ENCODE assay signal across 8 mouse cellular contexts in the genomic region with DNA sequence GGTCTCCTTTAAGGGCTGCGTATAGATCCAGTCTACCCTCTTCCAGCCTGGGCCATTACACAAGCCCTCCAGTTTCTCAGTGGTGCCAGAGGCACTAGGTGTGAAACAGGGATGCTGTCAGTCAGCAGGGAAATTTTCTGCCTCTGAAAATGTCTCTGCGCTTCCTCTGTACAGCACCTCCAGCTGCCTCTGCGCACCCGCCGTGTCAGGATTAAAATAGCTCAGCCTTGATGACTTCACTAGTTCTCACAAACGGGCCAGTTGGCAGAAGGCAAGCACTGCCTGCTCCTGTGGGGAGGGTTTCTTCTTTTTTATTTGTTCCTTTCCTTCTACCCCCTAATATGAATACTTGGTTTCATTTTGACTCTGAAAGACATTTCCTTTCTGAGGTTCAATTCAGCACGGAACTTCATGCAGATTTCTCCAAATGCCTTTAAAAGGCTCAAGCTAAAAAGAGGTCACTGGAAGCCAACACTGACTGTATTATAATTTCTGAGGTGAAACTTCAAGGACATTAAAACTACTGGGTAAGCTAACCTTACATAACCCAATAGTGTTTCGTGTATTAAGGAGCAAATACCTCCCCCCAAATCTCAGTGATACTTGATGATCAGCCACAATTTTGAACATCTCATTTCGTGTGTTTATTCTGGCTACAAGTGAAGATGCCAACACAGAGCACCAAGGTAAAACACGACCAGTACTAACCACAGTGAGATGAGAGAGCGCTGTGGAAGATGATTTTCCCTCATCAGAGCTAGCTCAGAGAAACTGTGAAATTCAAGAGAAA.
DNase-seq lines count a peak whose midpoint lies in the region; ATAC-seq and TF ChIP-seq lines count a peak whose summit lies in the region.

No protein-coding gene starts in this region.

- no peaks in the 10 kb centered on the region for H3K9me3 ChIP-seq in liver, embryonic 11.5 days (ENCODE audit: control insufficient read depth, low read length)

- peaks cover 12% of the 10 kb centered on the region; the same call in 1 of the 2 replicates for H3K79me2 ChIP-seq in liver, adult 2 months (ENCODE audit: control insufficient read depth, insufficient read depth, low read length)

- H3K27me3 ChIP-seq in liver, adult 2 months (ENCODE audit: control insufficient read depth, insufficient read depth, low read length) = no peaks in the 10 kb centered on the region
- no peaks in the 10 kb centered on the region for H3K27me3 ChIP-seq in liver, embryonic 11.5 days (replicated peaks; ENCODE audit: control insufficient read depth, insufficient read depth, low read length)

- intact Hi-C loops in heart, postnatal 25 days (cut with DNase I) = loop anchor here (5.0 kb wide), 1 partner anchor 71 kb away; the partner anchor contains the start of gene Klf12
- intact Hi-C loops in left cerebral cortex, adult 2 months (cut with DNase I) = loop anchor here (1.0 kb wide), 1 partner anchor 73 kb away; the partner anchor contains the start of gene Klf12

- H3K4me3 ChIP-seq in liver, adult 2 months (ENCODE audit: insufficient read depth, low read depth, low read length) = no peak overlapping the region
- no peak overlapping the region for H3K4me3 ChIP-seq in liver, embryonic 11.5 days (ENCODE audit: low read depth, low read length)
- H3K4me3 ChIP-seq in bone marrow, adult 2 months (replicated peaks; ENCODE audit: control insufficient read depth, low read depth, low read length) = no peak overlapping the region
- H3K4me3 ChIP-seq in left cerebral cortex, adult 2 months = peak overlapping the region; percentile 3

- H3K27ac ChIP-seq in liver, adult 2 months (replicated peaks; ENCODE audit: insufficient read depth, low read depth, low read length) = no peak overlapping the region
- H3K27ac ChIP-seq in liver, embryonic 11.5 days (ENCODE audit: low read depth, low read length) = no peak overlapping the region
- 0 out of 2 replicates have a peak overlapping the region, but pooled peaks have one; percentile 21 for H3K27ac ChIP-seq in bone marrow, adult 2 months (ENCODE audit: control insufficient read depth, insufficient read depth, low read depth, low read length, poor library complexity)
- H3K27ac ChIP-seq in left cerebral cortex, adult 2 months = peak overlapping the region; percentile 81

- TF ChIP-seq POLR2A in liver, adult 2 months (IDR thresholded peaks at IDR 0.05; ENCODE audit: extremely low read depth, insufficient read depth, low read length) = no peak
- no peak for TF ChIP-seq POLR2A in bone marrow, adult 2 months (IDR thresholded peaks at IDR 0.05; ENCODE audit: borderline replicate concordance, control insufficient read depth, low read depth, low read length)

- no peak for TF ChIP-seq CTCF in liver, adult 2 months (IDR thresholded peaks at IDR 0.05; ENCODE audit: low read depth, low read length)
- no peak for TF ChIP-seq CTCF in bone marrow, adult 2 months (IDR thresholded peaks at IDR 0.05; ENCODE audit: control insufficient read depth, insufficient read depth, low read length)
- no peak for TF ChIP-seq CTCF in left cerebral cortex, adult 2 months (IDR thresholded peaks at IDR 0.05)

- no peak overlapping the region for H3K4me2 ChIP-seq in liver, embryonic 11.5 days

- 56% methylated on average over 11 of the region's 11 CpGs for WGBS in liver, adult 2 months
- WGBS in liver, embryonic 11.5 days = 61% methylated on average over 11 of the region's 11 CpGs
- 22% methylated on average over 11 of the region's 11 CpGs for WGBS in bone marrow, adult 2 months

- H3K36me3 ChIP-seq in liver, adult 2 months (ENCODE audit: control insufficient read depth, insufficient read depth, low read length) = no peaks in the 10 kb centered on the region
- no peaks in the 10 kb centered on the region for H3K36me3 ChIP-seq in liver, embryonic 11.5 days (ENCODE audit: control insufficient read depth, insufficient read depth, low read length)

- peaks cover 10% of the 10 kb centered on the region for H3K4me1 ChIP-seq in liver, adult 2 months (ENCODE audit: control insufficient read depth, insufficient read depth, low read length)
- no peaks in the 10 kb centered on the region; the same call in 1 of the 2 replicates for H3K4me1 ChIP-seq in liver, embryonic 11.5 days (replicated peaks; ENCODE audit: control insufficient read depth, insufficient read depth, low read length)
- no peaks in the 10 kb centered on the region for H3K4me1 ChIP-seq in bone marrow, adult 2 months (ENCODE audit: control insufficient read depth, insufficient read depth, low read length)

- peak; percentile 45 for DNase-seq in liver, adult 2 months (ENCODE audit: extremely low read depth, low read depth, low spot score)
- no peak for DNase-seq in liver, embryonic 11.5 days (ENCODE audit: low spot score)
- peak; percentile 56 to 58 for DNase-seq in frontal cortex, postnatal 10 days (ENCODE audit: low spot score in 2 of 2)
- DNase-seq in heart, postnatal 25 days (ENCODE audit: low spot score) = peak; percentile 50
- peak; percentile 69 to 73 for DNase-seq in left cerebral cortex, adult 2 months (ENCODE audit: extremely low spot score in 1 of 2, low spot score in 2 of 2)
- peak; percentile 37 to 57 for DNase-seq in natural killer cell, adult 2 months (ENCODE audit: low spot score in 2 of 2)

- H3K9ac ChIP-seq in liver, adult 2 months (ENCODE audit: low read depth, low read length) = no peak overlapping the region
- no peak overlapping the region for H3K9ac ChIP-seq in liver, embryonic 11.5 days (ENCODE audit: low read depth, low read length)

- no peak for ATAC-seq in liver, embryonic 11.5 days (replicated peaks; ENCODE audit: low FRiP score)
- ATAC-seq in megakaryocyte-erythroid progenitor cell, adult 5-6 weeks (replicated peaks; ENCODE audit: low FRiP score, low TSS enrichment, poor library complexity, severe bottlenecking) = no peak

Comparison
In these comparisons a context has a peak if more than half of its experiments do, and no peak if none do; other contexts are left out.
1. H3K27ac ChIP-seq: peak in bone marrow, adult 2 months (single experiment) and left cerebral cortex, adult 2 months (single experiment); none in liver, adult 2 months (single experiment) and liver, embryonic 11.5 days (single experiment).